Mouse (Mus musculus) heart, embryonic 13.5 days (tissue): ENCODE measurements at regions not wholly inside any gene's neighbourhood (a gene's known extent, or its start where the extent isn't known, plus 50 kb on each side); places are given as distances from the start of the nearest gene placed in this dataset. TPM values are rescaled to one million over a fixed set of nuclear protein-coding genes. Genes with fewer than 3 reads are reported as not detected.
A peak's percentile ranks its signal among the peaks of the same experiment; 100 is the strongest.

Source experiments
- ATAC-seq: fragments of 200-750 bp; cut with Nextera tagmentation; 2 replicates; pipeline ENCODE4 v1.8.0; 2017; ENCODE audit warnings: moderate TSS enrichment; ENCODE audit not compliant: insufficient number of reproducible peaks, low FRiP score, low TSS enrichment; ENCODE audit errors: extremely low read depth
- H3K27ac ChIP-seq: fragments of 300-500 bp; sonication (generic); replicated peaks from 2 replicates; pipeline ENCODE4 v1.5.1; 2015; ENCODE audit warnings: moderate library complexity, mild to moderate bottlenecking, inconsistent platforms
- H3K27me3 ChIP-seq: fragments of 300-500 bp; sonication (generic); replicated peaks from 2 replicates; pipeline ENCODE4 v1.6.1; 2015; ENCODE audit warnings: mild to moderate bottlenecking, inconsistent platforms
- H3K36me3 ChIP-seq: fragments of 300-500 bp; sonication (generic); 2 replicates; pipeline ENCODE4 v1.6.1; 2015; ENCODE audit warnings: mild to moderate bottlenecking, inconsistent platforms
- H3K4me1 ChIP-seq: fragments of 300-500 bp; sonication (generic); 2 replicates; pipeline ENCODE4 v1.6.1; 2015; ENCODE audit warnings: inconsistent platforms
- H3K4me2 ChIP-seq: fragments of 300-500 bp; sonication (generic); 2 replicates; pipeline ENCODE4 v1.6.1; 2015; ENCODE audit warnings: inconsistent platforms, mild to moderate bottlenecking, moderate library complexity
- H3K4me3 ChIP-seq: fragments of 300-500 bp; sonication (generic); 2 replicates; pipeline ENCODE4 v1.5.1; 2015; ENCODE audit warnings: moderate library complexity, mild to moderate bottlenecking, inconsistent platforms
- H3K9ac ChIP-seq: fragments of 300-500 bp; sonication (generic); 2 replicates; pipeline ENCODE4 v1.6.1; 2015; ENCODE audit warnings: inconsistent platforms, mild to moderate bottlenecking, moderate library complexity
- H3K9me3 ChIP-seq: fragments of 300-500 bp; sonication (generic); 2 replicates; pipeline ENCODE4 v1.6.1; 2016; ENCODE audit warnings: inconsistent platforms
- WGBS: fragments of 180-500 bp; shearing (Covaris S2); methylation state at CpG from one replicate; pipeline ENCODE4 v1.1.7; 2015; ENCODE audit warnings: mixed read lengths; 5-methylcytosine and 5-hydroxymethylcytosine counted together
- microRNA-seq: library from miRNA; unstranded; fragments of <30 nt; microRNA quantifications from one replicate; pipeline ENCODE4, GENCODE M21; 2016

- Histone ChIP-seq H3K27me3 (no peaks in the 10 kb centered on the region), H3K4me1 (no peaks in the 10 kb centered on the region), H3K9ac (no peak overlapping the region), H3K4me2 (no peak overlapping the region), H3K27ac (no peak overlapping the region), H3K36me3 (no peaks in the 10 kb centered on the region), H3K9me3 (no peaks in the 10 kb centered on the region), H3K4me3 (no peak overlapping the region)
- WGBS: 54% methylated on average over 6 of the region's 6 CpGs
- ATAC-seq: no peak
Observed at GRCm38 (mm10) chrX:166906602-166907001, 302.5 kb downstream of the Tmsb4x start.

- WGBS: 72% methylated on average over 6 of the region's 6 CpGs
- no peaks in the 10 kb centered on the region for H3K36me3 ChIP-seq
- ATAC-seq: no peak
Observed at GRCm38 (mm10) chrX:166900761-166901160, 308.4 kb downstream of the Tmsb4x start.

GRCm38 (mm10) chrX:166895199-166895598 lies 309.7 kb upstream of the Egfl6 start:
- WGBS: 36% methylated on average over 2 of the region's 2 CpGs
- peak overlapping the region; percentile 59 for H3K27ac ChIP-seq
- no peak overlapping the region for H3K4me2 ChIP-seq

More at GRCm38 (mm10) chrX:166900761-166901160, 308.4 kb downstream of the Tmsb4x start:
- H3K4me2 ChIP-seq: no peak overlapping the region
- H3K27ac ChIP-seq: no peak overlapping the region
- H3K4me3 ChIP-seq: no peak overlapping the region
- H3K4me1 ChIP-seq: no peaks in the 10 kb centered on the region
- H3K9ac ChIP-seq: no peak overlapping the region
- no peaks in the 10 kb centered on the region for H3K9me3 ChIP-seq
- H3K27me3 ChIP-seq: no peaks in the 10 kb centered on the region

GRCm38 (mm10) chrX:166886417-166886816 lies 300.9 kb upstream of the Egfl6 start:
- Histone ChIP-seq H3K36me3 (no peaks in the 10 kb centered on the region), H3K4me3 (no peak overlapping the region), H3K9ac (no peak overlapping the region), H3K4me1 (no peaks in the 10 kb centered on the region), H3K9me3 (peaks cover 3% of the 10 kb centered on the region; the same call in 1 of the 2 replicates), H3K27ac (no peak overlapping the region), H3K4me2 (no peak overlapping the region), H3K27me3 (no peaks in the 10 kb centered on the region; the same call in 1 of the 2 replicates)
- ATAC-seq: no peak

More at GRCm38 (mm10) chrX:166895199-166895598, 309.7 kb upstream of the Egfl6 start:
- Histone ChIP-seq H3K27me3 (no peaks in the 10 kb centered on the region), H3K4me1 (peaks cover 2% of the 10 kb centered on the region), H3K9ac (no peak overlapping the region), H3K36me3 (no peaks in the 10 kb centered on the region), H3K9me3 (no peaks in the 10 kb centered on the region), H3K4me3 (no peak overlapping the region)
- no peak for ATAC-seq

GRCm38 (mm10) chrX:166869515-166869914 lies 284.0 kb upstream of the Egfl6 start:
- no peaks in the 10 kb centered on the region for H3K36me3 ChIP-seq
- no peak overlapping the region for H3K27ac ChIP-seq
- no peaks in the 10 kb centered on the region for H3K27me3 ChIP-seq
- WGBS: 71% methylated on average over 5 of the region's 5 CpGs
- no peaks in the 10 kb centered on the region for H3K4me1 ChIP-seq
- H3K4me3 ChIP-seq: no peak overlapping the region
- ATAC-seq: no peak
- H3K9ac ChIP-seq: no peak overlapping the region
- no peak overlapping the region for H3K4me2 ChIP-seq
- no peaks in the 10 kb centered on the region for H3K9me3 ChIP-seq

- Histone ChIP-seq H3K9me3 (no peaks in the 10 kb centered on the region), H3K36me3 (no peaks in the 10 kb centered on the region), H3K27ac (no peak overlapping the region), H3K9ac (no peak overlapping the region), H3K27me3 (no peaks in the 10 kb centered on the region), H3K4me1 (no peaks in the 10 kb centered on the region), H3K4me3 (no peak overlapping the region), H3K4me2 (no peak overlapping the region)
- ATAC-seq: no peak
- WGBS: 64% methylated on average over 2 of the region's 2 CpGs
Observed at GRCm38 (mm10) chrX:166867692-166868091, 282.2 kb upstream of the Egfl6 start.

Small RNA genes in the stretch of these regions (microRNA-seq; reads per million reads assigned to microRNA genes)
- gene Gm22368: not detected
- not detected for gene Gm44376
